9 mouse cellular contexts compared by ENCODE assay signal in genomic region chr19:21563789-21564460, GRCm38 (mm10).
DNase-seq lines count a peak whose midpoint lies in the region; ATAC-seq and TF ChIP-seq lines count a peak whose summit lies in the region.
"Had no signal": no experiment of that assay in that cellular context is flagged by ENCODE, and none has a peak within 500 bp of the region (broad histone marks: within the 10 kb centered on the region; RNA-seq: fewer than 3 reads in every experiment).

No protein-coding gene starts in this region.

- peaks cover 5% of the 10 kb centered on the region; the same call in 1 of the 2 replicates for H3K4me1 ChIP-seq in E14TG2a.4 (replicated peaks; ENCODE audit: low read depth, low read length)
- H3K4me1 ChIP-seq in forebrain, embryonic 11.5 days (replicated peaks; ENCODE audit: control insufficient read depth, insufficient read depth, low read length) = no peaks in the 10 kb centered on the region
- no peaks in the 10 kb centered on the region for H3K4me1 ChIP-seq in lung, embryonic 16.5 days (replicated peaks; ENCODE audit: control insufficient read depth, insufficient read depth, low read length)
- H3K4me1 ChIP-seq in thymus, adult 2 months (replicated peaks; ENCODE audit: control insufficient read depth, insufficient read depth, low read length) = no peaks in the 10 kb centered on the region
- H3K4me1 ChIP-seq: heart, embryonic 15.5 days had no signal

- TF ChIP-seq POLR2A in thymus, adult 2 months (IDR thresholded peaks at IDR 0.05; ENCODE audit: control insufficient read depth, extremely low read depth, insufficient read depth, low read length, poor library complexity) = no peak

- H3K27me3 ChIP-seq in E14TG2a.4 (ENCODE audit: insufficient read depth, low read length) = 0 out of 2 replicates have a peak, but pooled peaks cover 3% of the 10 kb centered on the region
- H3K27me3 ChIP-seq in forebrain, embryonic 11.5 days (ENCODE audit: control insufficient read depth, insufficient read depth, low read length) = no peaks in the 10 kb centered on the region
- H3K27me3 ChIP-seq in lung, embryonic 16.5 days (ENCODE audit: control insufficient read depth, insufficient read depth, low read depth, low read length) = no peaks in the 10 kb centered on the region
- H3K27me3 ChIP-seq in thymus, adult 2 months (ENCODE audit: control insufficient read depth, insufficient read depth, low read length) = no peaks in the 10 kb centered on the region
- H3K27me3 ChIP-seq: heart, embryonic 15.5 days had no signal

- no peaks in the 10 kb centered on the region for H3K36me3 ChIP-seq in E14TG2a.4 (ENCODE audit: insufficient read depth, low read length)
- no peaks in the 10 kb centered on the region for H3K36me3 ChIP-seq in forebrain, embryonic 11.5 days (ENCODE audit: control insufficient read depth, insufficient read depth, low read length)
- no peaks in the 10 kb centered on the region for H3K36me3 ChIP-seq in lung, embryonic 16.5 days (ENCODE audit: control insufficient read depth, insufficient read depth, low read length)
- H3K36me3 ChIP-seq in thymus, adult 2 months (ENCODE audit: control insufficient read depth, insufficient read depth, low read length) = no peaks in the 10 kb centered on the region
- H3K36me3 ChIP-seq: heart, embryonic 15.5 days had no signal

- H3K4me3 ChIP-seq in E14TG2a.4 (replicated peaks; ENCODE audit: low read length) = no peak overlapping the region
- no peak overlapping the region for H3K4me3 ChIP-seq in forebrain, embryonic 11.5 days (ENCODE audit: low read depth, low read length)
- no peak overlapping the region for H3K4me3 ChIP-seq in lung, embryonic 16.5 days (ENCODE audit: low read length)
- H3K4me3 ChIP-seq in thymus, adult 2 months (ENCODE audit: control insufficient read depth, insufficient read depth, low read length) = no peak overlapping the region
- H3K4me3 ChIP-seq: heart, embryonic 15.5 days had no signal

- intact Hi-C loops in heart, postnatal 14 days (cut with DNase I) = loop anchor here (1.0 to 5.0 kb wide), 4 partner anchors 191 to 767 kb away; no protein-coding TSS in a partner anchor

- ATAC-seq in forebrain, embryonic 11.5 days (replicated peaks; ENCODE audit: low FRiP score) = peak; percentile 86
- ATAC-seq in lung, embryonic 16.5 days (ENCODE audit: low read depth) = peak; percentile 62; the same call in 1 of the 2 replicates

- H3K9ac ChIP-seq in forebrain, embryonic 11.5 days (ENCODE audit: low read length) = no peak overlapping the region
- no peak overlapping the region for H3K9ac ChIP-seq in lung, embryonic 16.5 days (ENCODE audit: low read length)
- H3K9ac ChIP-seq: heart, embryonic 15.5 days had no signal

- WGBS in forebrain, embryonic 11.5 days = 23% methylated on average over 11 of the region's 11 CpGs
- WGBS in lung, embryonic 16.5 days = 26% methylated on average over 11 of the region's 11 CpGs
- WGBS in thymus, adult 2 months = 34% methylated on average over 11 of the region's 11 CpGs

- peak; percentile 97 for TF ChIP-seq CTCF in E14TG2a.4 (conservative IDR thresholded peaks at IDR 0.05; ENCODE audit: low read length)
- peak; percentile 46; the same call in 1 of the 2 replicates for TF ChIP-seq CTCF in thymus, adult 2 months (IDR thresholded peaks at IDR 0.05; ENCODE audit: borderline replicate concordance, control insufficient read depth, extremely low read depth, insufficient read depth, low read length, poor library complexity)

- no peak overlapping the region for H3K27ac ChIP-seq in forebrain, embryonic 11.5 days (ENCODE audit: low read depth, low read length)
- H3K27ac ChIP-seq in lung, embryonic 16.5 days (ENCODE audit: low read length) = no peak overlapping the region
- H3K27ac ChIP-seq in thymus, adult 2 months (ENCODE audit: control insufficient read depth, insufficient read depth, low read length) = no peak overlapping the region
- H3K27ac ChIP-seq: heart, embryonic 15.5 days had no signal

- no peak overlapping the region for H3K4me2 ChIP-seq in forebrain, embryonic 11.5 days (ENCODE audit: low read depth, low read length, severe bottlenecking)
- no peak overlapping the region for H3K4me2 ChIP-seq in lung, embryonic 16.5 days (ENCODE audit: low read depth, low read length)
- H3K4me2 ChIP-seq: heart, embryonic 15.5 days had no signal

- DNase-seq in c-Kit-positive CD71-negative TER-119-negative erythroid progenitor cells, embryonic 14.5 days (ENCODE audit: low read depth) = peak; percentile 66
- DNase-seq in forebrain, embryonic 11.5 days (ENCODE audit: low spot score) = peak; percentile 88
- peak; percentile 77 to 86 for DNase-seq in heart, postnatal 14 days
- peak; percentile 86 to 88 for DNase-seq in kidney, postnatal 4 days
- peak; percentile 36 for DNase-seq in ovary, adult 18-20 months (ENCODE audit: low spot score)
- peak; percentile 74 for DNase-seq in thymus, adult 2 months

- H3K9me3 ChIP-seq in E14TG2a.4 (ENCODE audit: low read length) = peaks cover 27% of the 10 kb centered on the region
- no peaks in the 10 kb centered on the region for H3K9me3 ChIP-seq in forebrain, embryonic 11.5 days (ENCODE audit: control insufficient read depth, low read length)
- H3K9me3 ChIP-seq in lung, embryonic 16.5 days (ENCODE audit: control insufficient read depth, low read length) = no peaks in the 10 kb centered on the region
- H3K9me3 ChIP-seq: heart, embryonic 15.5 days had no signal

Comparison
In these comparisons a context has a peak if more than half of its experiments do, and no peak if none do; other contexts are left out.
1. DNase-seq: peak in every context shown above with its lines; median percentile 88 in forebrain, embryonic 11.5 days; 87 in kidney, postnatal 4 days; 82 in heart, postnatal 14 days; 74 in thymus, adult 2 months; 66 in c-Kit-positive CD71-negative TER-119-negative erythroid progenitor cells, embryonic 14.5 days; 36 in ovary, adult 18-20 months.